8 mouse cellular contexts compared by ENCODE assay signal in genomic region chr8:71881618-71882274, GRCm38 (mm10). TPM values are rescaled to one million over a fixed set of nuclear protein-coding genes. Genes with fewer than 3 reads are reported as not detected.
DNase-seq lines count a peak whose midpoint lies in the region; ATAC-seq and TF ChIP-seq lines count a peak whose summit lies in the region.

Zfp709 (plus strand) TSS chr8:71882019.

- peak within 1 kb of the TSS; percentile 71 to 82 for H3K4me3 ChIP-seq in MEL (ENCODE audit: control insufficient read depth in 1 of 2, insufficient read depth in 1 of 2, low read depth in 2 of 2, low read length in 2 of 2)
- peak within 1 kb of the TSS; percentile 61 for H3K4me3 ChIP-seq in forebrain, postnatal 0 days (ENCODE audit: low read depth, low read length)
- H3K4me3 ChIP-seq in layer of hippocampus, adult 2 months = peak within 1 kb of the TSS; percentile 73
- peak within 1 kb of the TSS; percentile 80 for H3K4me3 ChIP-seq in lung, adult 2 months (replicated peaks; ENCODE audit: extremely low read depth, low read depth, low read length)
- H3K4me3 ChIP-seq in neural tube, embryonic 15.5 days (replicated peaks) = peak within 1 kb of the TSS; percentile 71

- 6% methylated on average over 45 of the region's 45 CpGs for WGBS in forebrain, postnatal 0 days
- WGBS in lung, adult 2 months = 3% methylated on average over 45 of the region's 45 CpGs
- WGBS in neural tube, embryonic 15.5 days = 5% methylated on average over 41 of the region's 45 CpGs

- no peaks in the 10 kb centered on the region for H3K9me3 ChIP-seq in MEL (replicated peaks; ENCODE audit: insufficient read depth, low read length)
- peaks cover 13% of the 10 kb centered on the region; the same call in 1 of the 2 replicates for H3K9me3 ChIP-seq in forebrain, postnatal 0 days (ENCODE audit: low read length)
- peaks cover 21% of the 10 kb centered on the region for H3K9me3 ChIP-seq in neural tube, embryonic 15.5 days (replicated peaks)

- H3K27me3 ChIP-seq in MEL (ENCODE audit: control insufficient read depth in 1 of 2, insufficient read depth in 2 of 2, low read length in 2 of 2) = no peaks in the 10 kb centered on the region
- no peaks in the 10 kb centered on the region for H3K27me3 ChIP-seq in forebrain, postnatal 0 days (ENCODE audit: insufficient read depth, low read length)
- H3K27me3 ChIP-seq in neural tube, embryonic 15.5 days (replicated peaks) = no peaks in the 10 kb centered on the region

- peaks cover 13% of the 10 kb centered on the region for H3K79me2 ChIP-seq in MEL (ENCODE audit: control insufficient read depth, insufficient read depth, low read length, poor library complexity)

- peaks cover 0 to 10% of the 10 kb centered on the region in 2 experiments; a peak in 3 of 4 replicates for H3K4me1 ChIP-seq in MEL (ENCODE audit: control insufficient read depth in 1 of 2, insufficient read depth in 2 of 2, low read length in 2 of 2)
- H3K4me1 ChIP-seq in forebrain, postnatal 0 days (ENCODE audit: insufficient read depth) = peaks cover 5% of the 10 kb centered on the region; the same call in 1 of the 2 replicates
- peaks cover 2% of the 10 kb centered on the region; the same call in 1 of the 2 replicates for H3K4me1 ChIP-seq in lung, adult 2 months (ENCODE audit: control insufficient read depth, insufficient read depth, low read length)
- peaks cover 6% of the 10 kb centered on the region; the same call in 1 of the 2 replicates for H3K4me1 ChIP-seq in neural tube, embryonic 15.5 days

- ATAC-seq in forebrain, postnatal 0 days = peak; percentile 96
- peak; percentile 94 for ATAC-seq in neural tube, embryonic 15.5 days (ENCODE audit: low FRiP score)

- peaks cover 9 to 15% of the 10 kb centered on the region in 2 experiments for H3K36me3 ChIP-seq in MEL (ENCODE audit: control insufficient read depth in 1 of 2, insufficient read depth in 2 of 2, low read length in 2 of 2)
- H3K36me3 ChIP-seq in forebrain, postnatal 0 days (ENCODE audit: insufficient read depth) = peaks cover 7% of the 10 kb centered on the region; the same call in 1 of the 2 replicates
- H3K36me3 ChIP-seq in neural tube, embryonic 15.5 days = peaks cover 24% of the 10 kb centered on the region

- peak; percentile 69 to 78 for TF ChIP-seq POLR2A in MEL (IDR thresholded peaks at IDR 0.05; ENCODE audit: control insufficient read depth in 1 of 2, insufficient read depth in 1 of 2, low read depth in 1 of 2, low read length in 2 of 2, poor library complexity in 1 of 2)
- peak; percentile 54; the same call in 1 of the 2 replicates for TF ChIP-seq POLR2A in lung, adult 2 months (IDR thresholded peaks at IDR 0.05; ENCODE audit: borderline replicate concordance, extremely low read depth, low read depth, low read length)

- peak within 1 kb of the TSS; percentile 71 for H3K27ac ChIP-seq in MEL (ENCODE audit: control insufficient read depth, low read depth, low read length)
- H3K27ac ChIP-seq in forebrain, postnatal 0 days (ENCODE audit: low read depth, low read length) = peak within 1 kb of the TSS; percentile 89
- peak within 1 kb of the TSS; percentile 91 for H3K27ac ChIP-seq in layer of hippocampus, adult 2 months
- H3K27ac ChIP-seq in neural tube, embryonic 15.5 days (replicated peaks) = peak within 1 kb of the TSS; percentile 85

- TF ChIP-seq EP300 in MEL (IDR thresholded peaks at IDR 0.05; ENCODE audit: low read depth in 1 of 2, low read length in 2 of 2) = 0 out of 4 replicates have a peak, but pooled peaks of 1 of the 2 experiments have one; percentile 5

- intact Hi-C loops in heart, postnatal 36 days (cut with DNase I) = no loop called here

- no peak for TF ChIP-seq RAD21 in MEL (IDR thresholded peaks at IDR 0.05; ENCODE audit: low read depth, low read length)

- peak within 1 kb of the TSS; percentile 91 for H3K9ac ChIP-seq in MEL (ENCODE audit: control insufficient read depth, low read depth, low read length, poor library complexity, severe bottlenecking)
- peak within 1 kb of the TSS; percentile 86 for H3K9ac ChIP-seq in forebrain, postnatal 0 days
- peak within 1 kb of the TSS; percentile 75 for H3K9ac ChIP-seq in neural tube, embryonic 15.5 days (replicated peaks)

- TF ChIP-seq CTCF in MEL (IDR thresholded peaks at IDR 0.05 in 2 of 3, conservative IDR thresholded peaks at IDR 0.05 in 1 of 3; ENCODE audit: control insufficient read depth in 1 of 3, insufficient read depth in 1 of 3, low read depth in 2 of 3, low read length in 3 of 3, poor library complexity in 1 of 3, severe bottlenecking in 1 of 3) = no peak
- no peak for TF ChIP-seq CTCF in forebrain, postnatal 0 days (IDR thresholded peaks at IDR 0.05; ENCODE audit: low read depth)
- TF ChIP-seq CTCF in layer of hippocampus, adult 2 months (conservative IDR thresholded peaks at IDR 0.05) = no peak
- TF ChIP-seq CTCF in lung, adult 2 months (IDR thresholded peaks at IDR 0.05; ENCODE audit: insufficient read depth, low read length) = no peak

- peak; percentile 82 for DNase-seq in MEL (ENCODE audit: low read depth, low spot score)
- DNase-seq in cerebellum, adult 8-10 months = peak; percentile 69
- peak; percentile 78 for DNase-seq in forebrain, postnatal 0 days
- peak; percentile 63 to 78 for DNase-seq in heart, postnatal 36 days
- DNase-seq in layer of hippocampus, adult 2 months (ENCODE audit: low spot score in 2 of 2) = peak; percentile 53 to 57
- peak; percentile 68 for DNase-seq in lung, adult 2 months
- DNase-seq in testis, postnatal 10 days (ENCODE audit: low spot score) = peak; percentile 73

- H3K4me2 ChIP-seq in forebrain, postnatal 0 days (ENCODE audit: low read depth) = peak within 1 kb of the TSS; percentile 95
- peak within 1 kb of the TSS; percentile 93 for H3K4me2 ChIP-seq in neural tube, embryonic 15.5 days

TF ChIP-seq in MEL, 35 proteins besides CTCF, POLR2A, EP300 and RAD21 (continues in another document):
- TF ChIP-seq SMC3 (IDR thresholded peaks at IDR 0.05; ENCODE audit: low read depth, low read length) (no peak), MAZ (IDR thresholded peaks at IDR 0.05; ENCODE audit: low read depth, low read length) (0 out of 2 replicates have a peak, but pooled peaks have one; percentile 36), MAX (IDR thresholded peaks at IDR 0.05; ENCODE audit: low read length) (peak; percentile 68), MAFK (IDR thresholded peaks at IDR 0.05; ENCODE audit: borderline replicate concordance, low read depth, low read length) (no peak), ETS1 (IDR thresholded peaks at IDR 0.05; ENCODE audit: low read depth, low read length) (no peak), JUND (IDR thresholded peaks at IDR 0.05; ENCODE audit: low read depth, low read length) (no peak), ZC3H11A (IDR thresholded peaks at IDR 0.05; ENCODE audit: low read depth, low read length) (no peak), MEF2A (IDR thresholded peaks at IDR 0.05; ENCODE audit: extremely low read depth, insufficient replicate concordance, low read depth, low read length, poor library complexity, severe bottlenecking) (no peak), TAL1 (IDR thresholded peaks at IDR 0.05; ENCODE audit: low read length) (no peak), TBP (IDR thresholded peaks at IDR 0.05; ENCODE audit: low read depth, low read length) (peak; percentile 65; the same call in 1 of the 2 replicates), UBTF (IDR thresholded peaks at IDR 0.05; ENCODE audit: borderline replicate concordance, insufficient read depth, low read depth, low read length) (no peak), TCF12 (IDR thresholded peaks at IDR 0.05; ENCODE audit: low read depth, low read length) (peak; percentile 12; the same call in 1 of the 2 replicates), CHD1 (IDR thresholded peaks at IDR 0.05; ENCODE audit: low read depth, low read length) (no peak), E2F4 (IDR thresholded peaks at IDR 0.05; ENCODE audit: borderline replicate concordance, low read depth, low read length) (no peak), ZMIZ1 (IDR thresholded peaks at IDR 0.05; ENCODE audit: low read depth, low read length) (peak; percentile 52; the same call in 1 of the 2 replicates), ZNF384 (IDR thresholded peaks at IDR 0.05; ENCODE audit: low read depth, low read length) (no peak), CHD2 (IDR thresholded peaks at IDR 0.05; ENCODE audit: low read length) (no peak), GABPA (IDR thresholded peaks at IDR 0.05; ENCODE audit: low read depth, low read length) (no peak), BHLHE40 (IDR thresholded peaks at IDR 0.05; ENCODE audit: borderline replicate concordance, low read depth, low read length) (no peak), KAT2A (conservative IDR thresholded peaks at IDR 0.05; ENCODE audit: low read depth, low read length) (no peak; the same call in 1 of the 2 replicates), GATA1 (IDR thresholded peaks at IDR 0.05; ENCODE audit: low read depth, low read length) (no peak), HCFC1 (IDR thresholded peaks at IDR 0.05; ENCODE audit: low read depth, low read length) (peak; percentile 52), ZKSCAN1 (IDR thresholded peaks at IDR 0.05; ENCODE audit: low read depth, low read length) (no peak), MYC (IDR thresholded peaks at IDR 0.05; ENCODE audit: low read depth, low read length) (0 out of 2 replicates have a peak, but pooled peaks have one; percentile 10), NELFE (IDR thresholded peaks at IDR 0.05; ENCODE audit: low read depth, low read length) (peak; percentile 71), SIN3A (IDR thresholded peaks at IDR 0.05; ENCODE audit: low read length) (peak; percentile 64), POLR2AphosphoS2 (IDR thresholded peaks at IDR 0.05; ENCODE audit: low read length) (peak; percentile 66), RCOR1 (IDR thresholded peaks at IDR 0.05; ENCODE audit: low read depth, low read length) (no peak), USF1 (IDR thresholded peaks at IDR 0.05; ENCODE audit: low read depth, low read length) (peak; percentile 80), ELF1 (IDR thresholded peaks at IDR 0.05; ENCODE audit: low read depth, low read length) (peak; percentile 49), MXI1 (IDR thresholded peaks at IDR 0.05; ENCODE audit: low read depth, low read length) (peak; percentile 92), POLR2AphosphoS5 (IDR thresholded peaks at IDR 0.05; ENCODE audit: borderline replicate concordance, low read depth, low read length) (no peak)

RNA-seq across cellular contexts. Expression of gene Zfp709, which starts in this region (rescaled TPM):
- 5.0 and 7.2 TPM in 2 replicates for total RNA-seq in MEL (2012; rRNA removed)
- 1 to 10 TPM in 1 of 2 experiments, not detected in 1; 3.0 TPM for polyA plus RNA-seq in MEL (2012; ENCODE audit: insufficient read depth in 1 of 2, insufficient read length in 2 of 2, low read depth in 1 of 2, low replicate concordance in 2 of 2, missing spikeins in 1 of 2)
- total RNA-seq in forebrain, postnatal 0 days (2014; rRNA removed) = 11.2 and 11.9 TPM in 2 replicates
- polyA plus RNA-seq in forebrain, postnatal 0 days (2015; fragmentation: Nextera tagmentation; extraction: Ambion mirVana) = 5.1 and 5.2 TPM in 2 replicates
- 1 to 10 TPM; 6.2 to 6.9 TPM for total RNA-seq in heart, postnatal 36 days (2021)
- 10 to 100 TPM; 11.5 to 11.6 TPM for total RNA-seq in layer of hippocampus, adult 2 months (2021)
- polyA plus RNA-seq in lung, adult 2 months (2012; rRNA removed) = 0.27 and 0.50 TPM in 2 replicates
- 7.4 and 9.4 TPM in 2 replicates for polyA plus RNA-seq in neural tube, embryonic 15.5 days (2015; fragmentation: Nextera tagmentation; extraction: Ambion mirVana)

Comparison
In these comparisons a context has a peak if more than half of its experiments do, and no peak if none do; other contexts are left out.
1. Peak in every context shown above with its lines: DNase-seq, ATAC-seq, H3K4me3 ChIP-seq and H3K27ac ChIP-seq.
2. Peak in DNase-seq and H3K4me3 ChIP-seq in lung, adult 2 months; RNA of the gene not detected or under 1 TPM.